Mouse (Mus musculus) kidney, adult 2 months (tissue): Measurements from ENCODE around the gene Tardbp.

Source experiments
- CTCF ChIP-seq: fragments of 200-500 bp; conservative IDR thresholded peaks from 2 replicates; pipeline ENCODE4 v1.5.1; 2011; ENCODE audit warnings: low read depth, mild to moderate bottlenecking, control low read depth, low read length, moderate library complexity, mixed read lengths; ENCODE audit not compliant: insufficient read depth, insufficient read length
- POLR2A ChIP-seq: fragments of 200-500 bp; IDR thresholded peaks from one replicate; pipeline ENCODE4 v1.6.1; 2011; ENCODE audit warnings: low read depth, low read length, control low read depth

DNA sequence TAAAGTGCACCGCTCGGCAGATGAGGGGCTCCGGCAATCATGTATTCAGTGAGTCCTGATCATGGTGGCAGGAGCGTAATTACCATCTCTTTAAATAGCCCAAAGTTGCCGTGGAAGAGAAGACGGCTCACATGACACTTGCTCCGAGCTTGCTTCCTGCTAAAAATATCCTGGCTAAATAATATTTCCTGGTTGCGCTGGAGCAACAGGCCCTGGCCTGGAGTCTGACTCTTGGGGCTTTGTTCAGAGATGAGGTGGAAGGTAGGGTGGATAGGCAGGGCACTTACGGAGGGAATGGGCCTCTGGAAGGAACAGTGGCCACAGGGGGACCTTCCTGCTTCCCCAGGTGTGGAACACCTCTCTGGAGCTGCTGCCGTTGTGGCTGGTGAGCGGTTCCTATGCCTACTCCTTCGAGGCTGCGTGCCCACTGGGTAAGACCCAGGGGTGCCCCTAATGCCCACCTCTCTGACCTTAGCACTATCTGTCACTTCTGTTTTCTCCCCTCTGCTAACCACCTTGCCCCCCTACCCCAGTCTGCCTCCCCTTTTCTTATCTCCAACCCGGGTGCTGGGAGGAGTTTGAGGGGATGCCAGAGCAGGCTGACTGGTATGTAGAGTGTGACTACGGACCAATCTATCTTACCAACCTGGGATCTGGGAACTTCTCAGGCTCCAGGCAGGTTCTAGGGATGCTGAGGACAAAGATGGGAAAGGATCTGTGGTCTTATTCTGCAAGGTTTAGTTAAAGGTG lies 40.4 kb upstream of the Tardbp start:
- no peak for TF ChIP-seq CTCF
- TF ChIP-seq POLR2A, result no peak
